Mouse (Mus musculus) ES-E14 (cell line): Measurements from ENCODE around the gene Ulk4. TPM values are rescaled to one million over a fixed set of nuclear protein-coding genes. Genes with fewer than 3 reads are reported as not detected.
A peak's percentile ranks its signal among the peaks of the same experiment; 100 is the strongest.
"Not testable (repeated sequence)": the region's sequence is repeated elsewhere in the genome, so short reads cannot be mapped to it uniquely, and the experiment has no call there.

Experiments
- DNase-seq: peaks from one replicate; pipeline ENCODE4 v3.0.0-alpha.2; 2013; ENCODE audit warnings: low read depth, low spot score
- H3K27ac ChIP-seq: 2 replicates; pipeline ENCODE4 v1.5.1; 2012; ENCODE audit warnings: low read depth, mild to moderate bottlenecking, low read length, moderate library complexity, mixed read lengths; ENCODE audit not compliant: poor library complexity, insufficient read depth, severe bottlenecking
- H3K36me3 ChIP-seq: 2 replicates; pipeline ENCODE4 v1.6.1; 2012; ENCODE audit warnings: mild to moderate bottlenecking, low read length, moderate library complexity, mixed read lengths; ENCODE audit not compliant: control insufficient read depth, poor library complexity, insufficient read depth, severe bottlenecking
- H3K4me1 ChIP-seq, 2 experiments: fragments of 150-350 bp in 1 of 2; sonication (generic) in 1 of 2; 2 replicates each; pipeline ENCODE4 v1.6.1; 2012; ENCODE audit warnings: low read length in 2 of 2, mild to moderate bottlenecking in 1 of 2, mixed read lengths in 1 of 2; ENCODE audit not compliant: control insufficient read depth in 2 of 2, insufficient read depth in 2 of 2, poor library complexity in 1 of 2
- H3K4me3 ChIP-seq, 2 experiments: fragments of 150-350 bp in 1 of 2; sonication (generic) in 1 of 2; 2 replicates each; pipeline ENCODE4 v1.5.1; 2012; ENCODE audit warnings: low read length in 2 of 2, low read depth in 1 of 2, mild to moderate bottlenecking in 1 of 2, mixed read lengths in 1 of 2; ENCODE audit not compliant: insufficient read depth in 1 of 2, poor library complexity in 1 of 2, severe bottlenecking in 1 of 2
- H3K9ac ChIP-seq: 2 replicates; pipeline ENCODE4 v1.6.1; 2012; ENCODE audit warnings: low read depth, mild to moderate bottlenecking, low read length, mixed read lengths; ENCODE audit not compliant: poor library complexity, insufficient read depth, severe bottlenecking
- H3K9me3 ChIP-seq: fragments of 150-350 bp; sonication (generic); 2 replicates; pipeline ENCODE4 v1.6.1; 2012; ENCODE audit warnings: low read depth, mild to moderate bottlenecking, low read length; ENCODE audit not compliant: control insufficient read depth, insufficient read depth
- CHD2 ChIP-seq: IDR thresholded peaks from 2 replicates; pipeline ENCODE4 v1.6.1; 2014; ENCODE audit warnings: mild to moderate bottlenecking, low read depth, low read length, inconsistent platforms
- HCFC1 ChIP-seq: IDR thresholded peaks from 2 replicates; pipeline ENCODE4 v1.6.1; 2012; ENCODE audit warnings: low read length, inconsistent platforms, borderline replicate concordance; ENCODE audit not compliant: insufficient read depth
- MAFK ChIP-seq: IDR thresholded peaks from 2 replicates; pipeline ENCODE4 v1.6.1; 2014; ENCODE audit warnings: mild to moderate bottlenecking, low read depth, low read length, inconsistent platforms; ENCODE audit not compliant: insufficient read depth
- ZC3H11A ChIP-seq: IDR thresholded peaks from 2 replicates; pipeline ENCODE4 v1.6.1; 2012; ENCODE audit warnings: low read depth, mild to moderate bottlenecking, inconsistent platforms, low read length, borderline replicate concordance
- ZNF384 ChIP-seq: IDR thresholded peaks from 2 replicates; pipeline ENCODE4 v1.6.1; 2012; ENCODE audit warnings: low read depth, low read length, inconsistent platforms
- in situ Hi-C, 2 experiments: fragments of 600-800 bp; cut with MboI; formaldehyde crosslinking; loops; one replicate each; pipeline ENCODE4 v1.15.1; 2025; ENCODE audit warnings: low sequenced_read_pairs in 2 of 2, inconsistent platforms in 1 of 2; ENCODE audit not compliant: unreplicated experiment in 2 of 2
- total RNA-seq: library from RNA; depleted of rRNA; stranded (reverse); fragments of 300-350 nt; gene quantifications from 2 replicates; pipeline ENCODE4 v1.2.3, GENCODE M21; 2012

Gene Ulk4
- total RNA-seq, 1 experiment, result 31.5 TPM

DNA sequence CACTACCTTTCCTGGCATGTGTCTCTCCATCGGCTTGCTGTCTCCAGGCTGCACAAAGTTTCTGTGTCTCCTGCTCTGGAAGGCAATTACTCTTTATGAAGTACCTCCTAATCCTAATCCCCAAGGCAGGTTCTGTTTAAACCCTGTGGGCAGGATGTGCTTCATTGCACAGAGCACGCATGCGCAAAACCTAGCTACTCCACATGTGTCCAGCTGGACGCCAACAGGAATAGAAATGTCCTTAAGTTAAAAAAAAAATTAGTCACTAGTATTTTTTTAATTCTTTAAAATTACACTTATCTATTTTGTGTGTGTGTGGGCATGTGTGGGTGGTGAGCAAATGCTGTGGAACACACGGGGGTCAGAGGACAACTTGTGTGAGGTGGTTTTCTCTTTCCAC, 358.8 kb downstream of the Ulk4 start:
- H3K27ac ChIP-seq, result peak overlapping the region; percentile 73
- peaks cover 6 to 17% of the 10 kb centered on the region in 2 experiments; a peak in 3 of 4 replicates for H3K4me1 ChIP-seq
- in situ Hi-C loops, result no loop called here
- no peak for TF ChIP-seq ZC3H11A
- TF ChIP-seq MAFK, result no peak
- TF ChIP-seq HCFC1, result no peak
- TF ChIP-seq ZNF384, result no peak
- TF ChIP-seq CHD2, result no peak
- no peaks in the 10 kb centered on the region for H3K36me3 ChIP-seq
- no peaks in the 10 kb centered on the region for H3K9me3 ChIP-seq
- no peak overlapping the region for H3K4me3 ChIP-seq
- peak overlapping the region; percentile 45; the same call in 1 of the 2 replicates for H3K9ac ChIP-seq
- no peak for DNase-seq

DNA sequence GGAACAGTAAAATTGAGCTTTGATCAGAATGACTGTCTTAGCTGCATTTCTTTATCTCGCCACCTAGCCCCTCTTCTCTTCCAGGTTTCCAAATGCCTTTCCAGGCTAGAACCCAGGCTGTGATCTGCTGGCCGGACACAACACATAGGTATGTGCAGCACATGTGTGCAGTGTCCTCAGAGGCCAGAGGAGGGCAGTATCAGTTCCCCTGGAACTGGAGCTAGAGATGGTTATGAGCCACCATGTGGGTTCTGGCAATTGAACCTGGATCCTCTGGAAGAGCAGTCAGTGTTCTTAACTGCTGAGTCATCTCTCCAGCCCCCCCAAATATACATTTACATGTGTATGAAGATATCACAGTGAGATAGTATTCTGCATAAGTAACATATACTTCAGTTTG, 359.4 kb downstream of the Ulk4 start:
- DNase-seq, in situ Hi-C loops, H3K27ac ChIP-seq, H3K9me3 ChIP-seq, H3K36me3 ChIP-seq, H3K4me3 ChIP-seq, H3K9ac ChIP-seq: not testable (repeated sequence)
- H3K4me1 ChIP-seq, result peaks cover 6 to 14% of the 10 kb centered on the region in 2 experiments; a peak in 3 of 4 replicates
- TF ChIP-seq MAFK, result 0 out of 2 replicates have a peak, but pooled peaks have one; percentile 33

DNA sequence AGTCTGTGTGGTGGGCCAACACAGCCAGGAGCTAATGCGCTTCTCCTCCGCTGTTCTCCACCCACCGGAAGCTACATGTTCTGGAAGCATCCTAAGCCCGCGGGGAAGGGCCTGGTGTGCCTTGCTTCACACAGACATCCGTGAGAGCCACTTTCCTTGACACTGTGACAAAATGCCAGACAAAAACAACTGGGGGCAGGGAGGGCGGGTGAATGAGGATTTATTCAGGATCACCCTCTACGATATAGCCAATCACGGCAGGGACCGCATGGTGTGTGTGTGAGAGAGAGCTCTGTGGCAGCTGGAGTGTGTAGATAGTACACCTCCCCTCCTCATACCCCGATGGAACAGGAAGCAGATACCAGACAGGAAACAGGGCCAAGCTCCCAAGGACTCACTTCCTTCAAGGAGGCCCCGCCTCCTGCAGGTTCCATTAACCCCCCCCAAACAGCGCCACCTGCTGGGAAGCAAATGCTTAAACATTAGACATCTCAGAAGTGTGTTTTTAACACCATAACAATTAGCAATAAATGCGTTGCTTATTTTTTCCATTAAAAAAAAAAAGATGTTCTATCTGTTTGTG, 362.0 kb downstream of the Ulk4 start:
- H3K9me3 ChIP-seq, result no peaks in the 10 kb centered on the region
- no peak for DNase-seq
- TF ChIP-seq ZC3H11A (no peak), HCFC1 (no peak), MAFK (no peak), CHD2 (no peak), ZNF384 (no peak)
- H3K9ac ChIP-seq, result peak overlapping the region; percentile 26; the same call in 1 of the 2 replicates
- H3K4me3 ChIP-seq, result peak overlapping the region; percentile 37; a peak in 2 of 4 replicates
- peaks cover 6 to 14% of the 10 kb centered on the region in 2 experiments; a peak in 3 of 4 replicates for H3K4me1 ChIP-seq
- peak overlapping the region; percentile 3; the same call in 1 of the 2 replicates for H3K27ac ChIP-seq
- in situ Hi-C loops, result no loop called here
- no peaks in the 10 kb centered on the region for H3K36me3 ChIP-seq

- H3K36me3 ChIP-seq, result no peaks in the 10 kb centered on the region
- peak overlapping the region; percentile 6; the same call in 1 of the 2 replicates for H3K9ac ChIP-seq
- TF ChIP-seq ZC3H11A (no peak), ZNF384 (no peak), CHD2 (no peak), MAFK (no peak), HCFC1 (no peak)
- H3K4me1 ChIP-seq, result peaks cover 6 to 13% of the 10 kb centered on the region in 2 experiments; a peak in 3 of 4 replicates
- H3K9me3 ChIP-seq, result no peaks in the 10 kb centered on the region
- H3K27ac ChIP-seq, result no peak overlapping the region
- H3K4me3 ChIP-seq, result peak overlapping the region in 1 of 2 experiments; percentile 37; a peak in 1 of 4 replicates
- DNase-seq, result no peak
- in situ Hi-C loops, result no loop called here
These were observed 362.6 kb downstream of the Ulk4 start for GRCm38 (mm10) chr9:120914429-120914828.
